Mouse (Mus musculus) bone marrow, adult 2 months (tissue): ENCODE measurements around the gene Elavl4. TPM values are rescaled to one million over a fixed set of nuclear protein-coding genes. Genes with fewer than 3 reads are reported as not detected.

Experiments used
- H3K27ac ChIP-seq: fragments of 200-500 bp; 2 replicates; pipeline ENCODE4 v1.5.1; 2012; ENCODE audit warnings: low read depth, mild to moderate bottlenecking, control low read depth, inconsistent platforms, low read length; ENCODE audit not compliant: control insufficient read depth, poor library complexity, insufficient read depth
- H3K4me1 ChIP-seq: fragments of 200-500 bp; 2 replicates; pipeline ENCODE4 v1.6.1; 2011; ENCODE audit warnings: low read length; ENCODE audit not compliant: control insufficient read depth, insufficient read depth
- H3K4me3 ChIP-seq: fragments of 200-500 bp; replicated peaks from 2 replicates; pipeline ENCODE3; 2011; ENCODE audit warnings: mild to moderate bottlenecking, low read depth, low read length, control low read depth; ENCODE audit not compliant: control insufficient read depth
- CTCF ChIP-seq: fragments of 200-500 bp; IDR thresholded peaks from 2 replicates; pipeline ENCODE4 v1.5.1; 2011; ENCODE audit warnings: low read length, control low read depth; ENCODE audit not compliant: control insufficient read depth, insufficient read depth
- POLR2A ChIP-seq: fragments of 200-500 bp; IDR thresholded peaks from 2 replicates; pipeline ENCODE4 v1.6.1; 2011; ENCODE audit warnings: low read depth, mild to moderate bottlenecking, control low read depth, low read length, borderline replicate concordance; ENCODE audit not compliant: control insufficient read depth
- WGBS: fragments of 180-500 bp; shearing (Covaris S2); methylation state at CpG from one replicate; pipeline ENCODE4 v1.1.7; 2018; 5-methylcytosine and 5-hydroxymethylcytosine counted together
- polyA plus RNA-seq: library from polyadenylated mRNA; stranded (reverse); fragments of >200 nt; gene quantifications from 2 replicates; pipeline ENCODE4 v1.2.4, GENCODE M21; 2011; ENCODE audit warnings: low replicate concordance; ENCODE audit not compliant: missing spikeins, insufficient read depth, insufficient read length

Elavl4 gene
- polyA plus RNA-seq, 1 experiment = 0.62 TPM

GRCm38 (mm10) chr4:110306559-110306958 is 45.1 kb downstream of the Elavl4 start:
- no peak overlapping the region for H3K27ac ChIP-seq
- TF ChIP-seq POLR2A (no peak), CTCF (no peak)
- no peak overlapping the region for H3K4me3 ChIP-seq
- 82% methylated on average over 11 of the region's 11 CpGs for WGBS
- no peaks in the 10 kb centered on the region for H3K4me1 ChIP-seq

- TF ChIP-seq POLR2A (no peak), CTCF (no peak)
- 73% methylated on average over 3 of the region's 3 CpGs for WGBS
- Histone ChIP-seq H3K4me1 (no peaks in the 10 kb centered on the region), H3K27ac (no peak overlapping the region), H3K4me3 (no peak overlapping the region)
Observed at GRCm38 (mm10) chr4:110295793-110296192, 55.9 kb downstream of the Elavl4 start.

GRCm38 (mm10) chr4:110293238-110293637 is 58.5 kb downstream of the Elavl4 start:
- H3K4me1 ChIP-seq = no peaks in the 10 kb centered on the region
- WGBS = 82% methylated on average over 5 of the region's 5 CpGs
- H3K4me3 ChIP-seq = no peak overlapping the region
- no peak overlapping the region for H3K27ac ChIP-seq
- TF ChIP-seq POLR2A = no peak
- no peak for TF ChIP-seq CTCF

- H3K27ac ChIP-seq = no peak overlapping the region
- TF ChIP-seq CTCF (no peak), POLR2A (no peak)
- no peak overlapping the region for H3K4me3 ChIP-seq
- 86% methylated on average over 10 of the region's 10 CpGs for WGBS
- H3K4me1 ChIP-seq = no peaks in the 10 kb centered on the region
Observed at GRCm38 (mm10) chr4:110292471-110292870, 59.2 kb downstream of the Elavl4 start.

- Histone ChIP-seq H3K27ac (no peak overlapping the region), H3K4me3 (no peak overlapping the region), H3K4me1 (no peaks in the 10 kb centered on the region)
- TF ChIP-seq POLR2A (no peak), CTCF (no peak)
- WGBS = 79% methylated on average over 7 of the region's 7 CpGs
Observed at GRCm38 (mm10) chr4:110290544-110291095, 61.1 kb downstream of the Elavl4 start.

GRCm38 (mm10) chr4:110290056-110290455 is 61.7 kb downstream of the Elavl4 start:
- 84% methylated on average over 12 of the region's 12 CpGs for WGBS
- Histone ChIP-seq H3K4me1 (no peaks in the 10 kb centered on the region), H3K4me3 (no peak overlapping the region), H3K27ac (no peak overlapping the region)
- no peak for TF ChIP-seq CTCF
- TF ChIP-seq POLR2A = no peak

GRCm38 (mm10) chr4:110287412-110288067 is 64.2 kb downstream of the Elavl4 start:
- TF ChIP-seq POLR2A (no peak), CTCF (no peak)
- Histone ChIP-seq H3K4me3 (no peak overlapping the region), H3K27ac (no peak overlapping the region), H3K4me1 (no peaks in the 10 kb centered on the region)
- WGBS = 16% methylated on average over 11 of the region's 11 CpGs

GRCm38 (mm10) chr4:110286841-110287240 is 64.9 kb downstream of the Elavl4 start:
- H3K4me3 ChIP-seq = no peak overlapping the region
- no peaks in the 10 kb centered on the region for H3K4me1 ChIP-seq
- H3K27ac ChIP-seq = no peak overlapping the region
- WGBS = 4% methylated on average over 7 of the region's 7 CpGs
- TF ChIP-seq POLR2A = no peak
- TF ChIP-seq CTCF = no peak
